Mouse (Mus musculus): ENCODE data around the gene Npas2. TPM values are rescaled to one million over a fixed set of nuclear protein-coding genes. Genes with fewer than 3 reads are reported as not detected.

Npas2 gene
- 1 to 10 TPM in 1 of 4 experiments, under 1 TPM in 3; 0.10 to 1.5 (median 0.38) TPM for total RNA-seq (2022)

- DNase-seq (ENCODE audit: low spot score in 2 of 2): no peak
These were observed at the start of gene Npas2 for GRCm38 (mm10) chr1:39192997-39193861. Gene Npas2, plus strand, starts transcription at chr1:39193731.

- DNase-seq (ENCODE audit: low spot score in 2 of 2): no peak
These were observed 36.8 kb upstream of the Npas2 start for GRCm38 (mm10) chr1:39156778-39157177.

DNA sequence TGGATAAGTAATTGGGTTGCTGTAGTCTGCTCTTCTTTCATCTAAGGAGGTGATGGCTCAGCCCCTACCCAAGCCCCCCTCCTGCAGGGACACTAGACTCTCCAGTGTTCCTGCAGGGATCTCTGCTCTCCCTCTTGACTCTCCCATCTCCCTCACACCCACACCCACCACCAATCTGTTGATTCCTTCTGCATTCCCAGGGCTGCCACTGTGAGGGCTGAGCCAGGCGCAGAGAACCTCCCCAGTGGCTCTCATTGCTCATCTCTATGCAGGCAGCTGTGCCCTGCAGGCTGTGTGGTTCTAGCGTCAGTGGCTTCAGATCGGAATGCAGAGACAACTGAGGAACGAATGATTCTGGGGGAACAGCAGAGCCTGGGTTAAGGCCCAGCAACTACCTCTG, 33.4 kb upstream of the Npas2 start:
- DNase-seq (ENCODE audit: low spot score in 2 of 2): no peak

GRCm38 (mm10) chr1:39163077-39163476, 30.5 kb upstream of the Npas2 start:
- no peak for DNase-seq (ENCODE audit: low spot score in 2 of 2)

- DNase-seq (ENCODE audit: low spot score in 2 of 2): no peak
These were observed 16.8 kb upstream of the Npas2 start for GRCm38 (mm10) chr1:39176690-39177089.

- DNase-seq (ENCODE audit: low spot score in 2 of 2): no peak
These were observed 16.3 kb upstream of the Npas2 start for GRCm38 (mm10) chr1:39177211-39177610.

- DNase-seq (ENCODE audit: low spot score in 2 of 2): no peak
These were observed 13.7 kb upstream of the Npas2 start for GRCm38 (mm10) chr1:39179806-39180205.

DNA sequence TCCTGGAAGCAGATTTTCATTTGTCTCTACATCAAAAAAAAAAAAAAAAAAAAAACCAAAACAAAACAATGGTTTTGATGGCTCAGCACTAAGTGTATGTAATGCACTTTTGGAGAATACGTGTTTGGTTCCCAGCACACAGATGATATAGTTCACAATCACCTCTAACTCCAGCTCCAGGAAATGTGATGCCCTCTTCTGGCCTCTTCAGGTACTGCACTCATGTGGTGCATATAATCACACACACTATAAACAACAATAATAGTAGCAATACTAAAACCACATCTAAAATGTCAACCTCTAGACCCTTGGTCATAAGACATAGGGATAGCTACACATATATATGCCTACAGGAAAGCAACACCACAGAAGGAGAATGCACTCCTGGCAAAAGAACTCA, 13.0 kb upstream of the Npas2 start:
- DNase-seq (ENCODE audit: low spot score in 2 of 2): no peak

DNA sequence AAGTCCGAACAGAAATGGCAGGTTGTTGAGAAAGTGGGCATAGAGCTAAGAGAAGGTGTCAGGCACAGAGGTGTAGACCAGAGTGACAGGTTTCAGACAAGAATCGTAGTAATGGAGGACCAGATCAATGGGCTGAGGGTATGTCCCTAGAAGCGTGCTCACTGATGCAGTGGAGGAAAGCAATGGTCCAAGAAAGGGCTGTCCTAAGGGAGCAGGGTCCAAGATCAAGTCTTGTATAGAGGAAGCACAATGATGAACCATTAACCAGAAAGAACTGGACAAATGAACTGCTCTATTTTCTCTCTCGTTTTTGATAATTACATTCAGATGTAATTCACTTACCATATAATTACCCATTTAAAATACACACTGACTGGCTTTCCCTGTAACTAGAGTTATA, 11.6 kb upstream of the Npas2 start:
- DNase-seq (ENCODE audit: low spot score in 2 of 2): no peak

- DNase-seq (ENCODE audit: low spot score in 2 of 2): no peak
These were observed 7.7 kb upstream of the Npas2 start for GRCm38 (mm10) chr1:39185833-39186232.

- no peak for DNase-seq (ENCODE audit: low spot score in 2 of 2)
These were observed 6.7 kb upstream of the Npas2 start for GRCm38 (mm10) chr1:39186711-39187437.

DNA sequence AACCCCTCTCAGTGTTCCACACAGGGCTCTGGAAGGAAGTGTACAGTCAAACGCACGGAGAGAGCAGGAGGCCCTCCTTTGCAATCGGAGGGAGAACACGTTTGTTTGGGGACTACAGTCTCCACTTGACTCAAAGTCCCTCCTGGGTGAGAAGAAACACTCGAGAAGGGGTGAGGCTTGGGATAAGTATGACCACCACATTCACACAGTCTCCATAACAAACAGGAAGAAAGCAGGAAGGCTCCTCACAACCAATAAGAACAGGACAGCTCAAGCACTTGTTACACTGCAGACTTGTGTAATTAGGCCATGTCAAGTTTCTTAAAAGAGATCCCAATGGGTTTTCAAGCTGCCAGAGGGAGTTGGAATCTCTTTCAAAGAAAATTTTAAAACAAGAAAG, 2.4 kb upstream of the Npas2 start:
- DNase-seq (ENCODE audit: low spot score in 2 of 2): no peak

DNA sequence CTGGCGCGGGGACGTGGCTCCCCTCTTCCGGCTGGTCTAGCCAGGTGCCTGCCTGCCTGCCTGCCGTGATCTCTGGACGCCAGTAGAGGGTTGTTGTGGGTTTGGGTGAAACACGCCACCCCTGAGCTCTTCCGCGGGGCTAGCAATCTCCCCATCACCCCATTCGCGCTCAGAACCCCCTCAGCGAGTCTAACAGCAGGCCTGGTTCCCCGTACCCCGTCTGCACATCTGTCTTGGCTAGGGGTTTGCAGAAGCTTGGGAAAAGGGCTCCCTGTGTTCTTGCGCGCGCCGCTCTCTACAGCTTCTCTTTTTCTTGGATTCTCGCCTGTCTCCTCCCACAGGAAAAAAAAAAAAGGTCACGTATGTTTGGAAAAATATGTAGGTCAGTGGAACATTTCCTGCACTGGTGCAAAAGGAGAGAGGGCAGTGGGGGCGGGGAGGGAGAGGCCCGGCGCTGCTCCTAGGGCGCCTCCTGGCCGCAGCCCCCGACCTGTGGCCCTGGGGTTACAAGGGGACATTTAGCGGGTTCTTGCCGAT, 1.0 kb upstream of the Npas2 start:
- peak; percentile 18 to 28 for DNase-seq (ENCODE audit: low spot score in 2 of 2)

DNA sequence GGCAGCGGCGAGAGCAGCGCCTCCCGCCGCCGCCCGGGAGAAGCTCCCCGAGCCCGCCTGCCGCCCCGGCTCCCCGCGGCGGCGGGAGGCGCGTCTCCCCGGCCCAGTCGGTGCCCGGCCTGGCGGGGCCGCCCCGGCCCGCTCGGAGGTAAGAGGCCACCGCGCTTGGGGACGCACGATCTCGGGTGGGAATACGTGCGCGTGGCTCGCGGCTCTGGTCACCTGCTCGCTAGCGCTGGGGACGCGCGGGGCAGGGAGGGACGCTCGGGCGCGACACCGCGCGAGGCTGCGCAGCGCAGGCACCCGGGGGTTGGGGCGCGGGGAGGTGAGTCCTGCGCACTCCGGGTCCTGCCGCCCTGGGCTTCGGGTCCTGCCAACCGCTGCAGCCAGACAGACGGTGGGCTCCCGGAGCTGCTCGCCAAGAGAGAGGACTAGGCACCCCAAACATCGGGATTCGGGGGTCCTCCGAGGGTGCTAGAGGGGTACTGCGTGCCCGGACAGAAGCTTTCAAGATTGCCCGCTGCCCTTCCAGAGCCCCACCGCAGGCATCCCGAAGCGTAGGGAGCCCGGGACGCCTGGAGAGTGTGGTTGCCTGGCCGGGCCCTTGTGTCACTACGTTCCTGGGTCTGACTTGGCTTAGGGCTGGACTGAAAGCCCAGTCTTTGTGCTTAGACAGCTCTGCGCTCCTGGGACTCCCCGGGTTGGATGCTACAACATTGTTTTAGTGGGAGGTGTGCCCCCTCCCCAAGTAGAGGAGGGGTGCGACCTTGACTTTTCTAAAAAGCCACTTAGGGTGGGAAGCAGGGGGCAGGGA, 538 bp downstream of the Npas2 start:
- DNase-seq (ENCODE audit: low spot score in 2 of 2): no peak

- DNase-seq (ENCODE audit: low spot score in 2 of 2): no peak
These were observed 1.4 kb downstream of the Npas2 start for GRCm38 (mm10) chr1:39194959-39195358.

DNA sequence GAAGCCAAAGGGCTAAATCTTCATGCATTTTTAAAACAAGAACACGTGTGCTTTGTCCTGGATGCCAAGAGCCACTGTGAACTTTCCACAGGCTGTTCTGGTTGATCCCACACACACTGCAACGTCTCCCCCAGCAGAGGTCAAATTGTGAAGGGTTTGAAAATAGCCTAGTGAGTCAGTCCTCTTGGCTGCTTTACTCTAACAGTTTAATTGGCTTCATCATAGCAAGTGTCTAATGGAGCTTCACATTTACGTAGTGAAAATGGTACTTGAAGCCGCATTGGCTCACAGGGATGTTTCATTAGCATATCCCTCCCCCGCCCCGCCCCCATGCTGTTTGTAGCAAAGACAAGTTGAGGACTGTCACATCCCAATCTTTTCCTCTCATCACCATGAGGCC, 2.6 kb downstream of the Npas2 start:
- DNase-seq (ENCODE audit: low spot score in 2 of 2): no peak

GRCm38 (mm10) chr1:39196676-39197375, 3.3 kb downstream of the Npas2 start:
- no peak for DNase-seq (ENCODE audit: low spot score in 2 of 2)

- no peak for DNase-seq (ENCODE audit: low spot score in 2 of 2)
These were observed 11.5 kb downstream of the Npas2 start for GRCm38 (mm10) chr1:39205021-39205420.

DNA sequence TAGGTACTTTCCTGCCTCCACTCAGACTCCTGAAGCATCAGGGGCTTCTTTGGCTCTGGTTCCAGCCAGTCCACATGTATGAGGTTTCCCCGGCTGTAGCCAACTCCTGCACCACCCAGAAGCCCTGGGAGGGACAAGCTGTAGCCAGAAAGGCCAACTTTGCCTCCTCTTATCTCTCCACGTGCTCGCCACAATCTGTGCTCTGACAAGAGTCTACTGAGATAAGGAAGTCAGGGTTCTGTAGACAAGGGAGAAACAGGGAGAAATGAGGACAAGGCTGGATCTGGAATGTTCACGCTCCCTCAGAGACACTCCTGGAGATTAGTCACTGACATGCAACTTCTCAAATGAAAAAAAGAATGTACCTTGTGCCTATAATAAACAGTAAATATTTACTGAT, 12.2 kb downstream of the Npas2 start:
- no peak for DNase-seq (ENCODE audit: low spot score in 2 of 2)

GRCm38 (mm10) chr1:39206942-39207341, 13.4 kb downstream of the Npas2 start:
- no peak for DNase-seq (ENCODE audit: low spot score in 2 of 2)

DNA sequence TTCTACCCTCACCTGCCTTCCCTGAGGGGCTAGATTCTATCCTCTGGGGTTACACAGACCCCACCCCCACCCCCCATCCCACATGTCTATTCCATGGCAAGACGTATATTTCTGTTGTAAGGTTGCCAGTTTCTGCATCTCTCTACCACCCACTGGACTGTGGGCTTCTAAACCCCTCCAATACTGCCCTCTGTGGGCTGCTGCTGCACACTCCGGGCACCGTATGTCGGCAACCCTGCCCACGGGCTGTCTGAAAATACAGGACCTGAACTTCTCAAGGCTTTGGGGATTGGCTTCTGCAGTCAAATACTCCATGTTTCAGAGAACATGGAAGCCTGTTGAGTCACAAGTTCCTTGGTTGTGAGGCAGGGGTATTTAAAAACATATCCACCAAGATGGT, 17.4 kb downstream of the Npas2 start:
- no peak for DNase-seq (ENCODE audit: low spot score in 2 of 2)

All from gastrocnemius, adult 8-10 months (tissue).